19 mouse cellular contexts compared by ENCODE assay signal in the genomic region with DNA sequence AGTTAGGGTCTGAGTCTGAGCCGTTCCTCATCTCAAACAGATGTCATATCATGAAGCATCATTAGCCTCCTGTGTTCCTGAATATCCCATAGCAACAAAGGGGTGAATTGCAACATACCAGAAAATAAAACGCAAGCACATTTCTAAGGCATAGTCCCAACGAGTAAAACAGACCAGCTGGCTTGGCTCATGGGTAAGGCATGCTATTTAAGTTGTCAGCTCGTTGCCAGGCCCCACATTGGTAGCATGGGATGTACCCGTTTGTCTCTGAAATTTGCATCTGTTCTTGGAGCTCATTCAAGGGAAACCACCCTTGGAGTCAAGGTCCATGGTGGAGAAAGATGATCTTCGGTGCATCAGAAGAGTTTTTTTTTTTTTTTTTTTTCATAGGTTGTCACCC. TPM values are rescaled to one million over a fixed set of nuclear protein-coding genes. Genes with fewer than 3 reads are reported as not detected.
DNase-seq lines count a peak whose midpoint lies in the region; ATAC-seq and TF ChIP-seq lines count a peak whose summit lies in the region.
"Had no signal": no experiment of that assay in that cellular context is flagged by ENCODE, and none has a peak within 500 bp of the region (broad histone marks: within the 10 kb centered on the region; RNA-seq: fewer than 3 reads in every experiment).

No protein-coding gene starts in this region.

- no peak overlapping the region for H3K9ac ChIP-seq in forebrain, embryonic 16.5 days (replicated peaks; ENCODE audit: low read depth, low read length)
- no peak overlapping the region for H3K9ac ChIP-seq in lung, embryonic 14.5 days
- no peak overlapping the region for H3K9ac ChIP-seq in heart, embryonic 11.5 days (ENCODE audit: low read depth, low read length)
- H3K9ac ChIP-seq in intestine, embryonic 16.5 days (ENCODE audit: low read depth, low read length), result no peak overlapping the region
- H3K9ac ChIP-seq: heart, embryonic 15.5 days; hindbrain, embryonic 14.5 days; limb, embryonic 13.5 days; liver, postnatal 0 days; midbrain, embryonic 12.5 days had no signal

- ATAC-seq in forebrain, embryonic 16.5 days, result peak; percentile 47
- ATAC-seq in lung, embryonic 14.5 days (ENCODE audit: insufficient read depth), result peak; percentile 87; the same call in 1 of the 2 replicates
- ATAC-seq in heart, embryonic 11.5 days (replicated peaks; ENCODE audit: insufficient number of reproducible peaks, low FRiP score, low TSS enrichment), result no peak
- ATAC-seq in intestine, embryonic 16.5 days, result no peak
- ATAC-seq: liver, postnatal 0 days had no signal

- no peaks in the 10 kb centered on the region for H3K36me3 ChIP-seq in forebrain, embryonic 16.5 days (ENCODE audit: control insufficient read depth, insufficient read depth)
- H3K36me3 ChIP-seq in forebrain, embryonic 10.5 days (replicated peaks), result no peaks in the 10 kb centered on the region
- H3K36me3 ChIP-seq in lung, embryonic 14.5 days (ENCODE audit: insufficient read depth), result no peaks in the 10 kb centered on the region
- no peaks in the 10 kb centered on the region for H3K36me3 ChIP-seq in heart, embryonic 11.5 days (ENCODE audit: control insufficient read depth, insufficient read depth, low read length)
- no peaks in the 10 kb centered on the region for H3K36me3 ChIP-seq in intestine, embryonic 16.5 days (ENCODE audit: control insufficient read depth, insufficient read depth, low read length)
- H3K36me3 ChIP-seq: G1E; heart, embryonic 15.5 days; limb, embryonic 13.5 days; midbrain, embryonic 12.5 days had no signal

- H3K4me2 ChIP-seq in forebrain, embryonic 16.5 days (ENCODE audit: low read length), result no peak overlapping the region
- H3K4me2 ChIP-seq in lung, embryonic 14.5 days, result no peak overlapping the region
- H3K4me2 ChIP-seq in heart, embryonic 11.5 days, result no peak overlapping the region
- H3K4me2 ChIP-seq in intestine, embryonic 16.5 days (ENCODE audit: low read depth, low read length), result no peak overlapping the region
- H3K4me2 ChIP-seq: heart, embryonic 15.5 days; hindbrain, embryonic 14.5 days; limb, embryonic 13.5 days; midbrain, embryonic 12.5 days had no signal

- no peaks in the 10 kb centered on the region for H3K27me3 ChIP-seq in forebrain, embryonic 16.5 days (replicated peaks; ENCODE audit: control insufficient read depth, insufficient read depth, low read length)
- H3K27me3 ChIP-seq in forebrain, embryonic 10.5 days (ENCODE audit: poor library complexity, severe bottlenecking), result no peaks in the 10 kb centered on the region
- no peaks in the 10 kb centered on the region for H3K27me3 ChIP-seq in lung, embryonic 14.5 days (ENCODE audit: insufficient read depth, low read length)
- no peaks in the 10 kb centered on the region for H3K27me3 ChIP-seq in heart, embryonic 11.5 days (ENCODE audit: control insufficient read depth, insufficient read depth, low read length)
- no peaks in the 10 kb centered on the region for H3K27me3 ChIP-seq in intestine, embryonic 16.5 days (replicated peaks; ENCODE audit: control insufficient read depth, insufficient read depth, low read length)
- H3K27me3 ChIP-seq: heart, embryonic 15.5 days; midbrain, embryonic 12.5 days had no signal

- WGBS in forebrain, embryonic 16.5 days, result 47% methylated on average over 6 of the region's 6 CpGs
- 87% methylated on average over 6 of the region's 6 CpGs for WGBS in forebrain, embryonic 10.5 days
- 47% methylated on average over 6 of the region's 6 CpGs for WGBS in lung, embryonic 14.5 days
- WGBS in heart, embryonic 11.5 days (ENCODE audit: insufficient replicate concordance), result 69% methylated on average over 6 of the region's 6 CpGs
- 58% methylated on average over 6 of the region's 6 CpGs for WGBS in intestine, embryonic 16.5 days

- H3K27ac ChIP-seq in forebrain, embryonic 16.5 days (ENCODE audit: low read length), result no peak overlapping the region
- no peak overlapping the region for H3K27ac ChIP-seq in forebrain, embryonic 10.5 days
- no peak overlapping the region for H3K27ac ChIP-seq in lung, embryonic 14.5 days (ENCODE audit: low read depth)
- H3K27ac ChIP-seq in heart, embryonic 11.5 days (ENCODE audit: low read depth, low read length), result no peak overlapping the region
- H3K27ac ChIP-seq in intestine, embryonic 16.5 days (ENCODE audit: low read length), result no peak overlapping the region
- H3K27ac ChIP-seq: heart, embryonic 15.5 days; hindbrain, embryonic 14.5 days; limb, embryonic 13.5 days; midbrain, embryonic 12.5 days had no signal

- H3K9me3 ChIP-seq in forebrain, embryonic 16.5 days (ENCODE audit: control insufficient read depth, low read length), result no peaks in the 10 kb centered on the region
- no peaks in the 10 kb centered on the region for H3K9me3 ChIP-seq in forebrain, embryonic 10.5 days
- no peaks in the 10 kb centered on the region for H3K9me3 ChIP-seq in lung, embryonic 14.5 days (ENCODE audit: low read depth, low read length)
- no peaks in the 10 kb centered on the region for H3K9me3 ChIP-seq in heart, embryonic 11.5 days (replicated peaks; ENCODE audit: control insufficient read depth, low read length)
- H3K9me3 ChIP-seq in intestine, embryonic 16.5 days (ENCODE audit: control insufficient read depth, low read length), result no peaks in the 10 kb centered on the region
- H3K9me3 ChIP-seq: heart, embryonic 15.5 days; limb, embryonic 13.5 days; midbrain, embryonic 12.5 days had no signal

- H3K4me1 ChIP-seq in forebrain, embryonic 16.5 days (replicated peaks; ENCODE audit: control insufficient read depth, insufficient read depth, low read length), result no peaks in the 10 kb centered on the region
- H3K4me1 ChIP-seq in forebrain, embryonic 10.5 days, result 0 out of 2 replicates have a peak, but pooled peaks cover 4% of the 10 kb centered on the region
- no peaks in the 10 kb centered on the region for H3K4me1 ChIP-seq in lung, embryonic 14.5 days (ENCODE audit: insufficient read depth)
- no peaks in the 10 kb centered on the region for H3K4me1 ChIP-seq in heart, embryonic 11.5 days (ENCODE audit: control insufficient read depth, insufficient read depth, low read length)
- no peaks in the 10 kb centered on the region for H3K4me1 ChIP-seq in intestine, embryonic 16.5 days (ENCODE audit: control insufficient read depth, insufficient read depth, low read length)
- H3K4me1 ChIP-seq: heart, embryonic 15.5 days; midbrain, embryonic 12.5 days had no signal

- no peak overlapping the region for H3K4me3 ChIP-seq in forebrain, embryonic 16.5 days (replicated peaks; ENCODE audit: low read length)
- no peak overlapping the region for H3K4me3 ChIP-seq in forebrain, embryonic 10.5 days
- no peak overlapping the region for H3K4me3 ChIP-seq in lung, embryonic 14.5 days (ENCODE audit: low read depth, low read length)
- no peak overlapping the region for H3K4me3 ChIP-seq in heart, embryonic 11.5 days (ENCODE audit: low read depth, low read length)
- H3K4me3 ChIP-seq in intestine, embryonic 16.5 days (ENCODE audit: low read length), result no peak overlapping the region
- H3K4me3 ChIP-seq: heart, embryonic 15.5 days; limb, embryonic 13.5 days; midbrain, embryonic 12.5 days had no signal

- no peak for DNase-seq in forebrain, embryonic 10.5 days (ENCODE audit: extremely low spot score, low spot score)
- peak; percentile 77 for DNase-seq in lung, embryonic 14.5 days
- DNase-seq in lung, postnatal 25 days (ENCODE audit: low spot score), result no peak
- peak; percentile 60 to 65 for DNase-seq in layer of hippocampus, adult 8-10 months (ENCODE audit: low spot score in 2 of 2)
- DNase-seq in lung, postnatal 36 days, result peak; percentile 10
- DNase-seq: B cell, adult 2 months; cerebellum, adult 18-20 months; gastrocnemius, postnatal 36 days; kidney, postnatal 14 days; liver, postnatal 0 days; thymus, adult 2 months had no signal

- no peak for TF ChIP-seq CTCF in lung, embryonic 14.5 days (IDR thresholded peaks at IDR 0.05; ENCODE audit: low read depth)

RNA-seq across cellular contexts. Expression of a gene that starts 42.2 kb away (rescaled TPM):
- 2.7 and 3.0 TPM in 2 replicates for polyA plus RNA-seq in forebrain, embryonic 16.5 days (2015; fragmentation: Nextera tagmentation; extraction: Ambion mirVana)
- 0.16 TPM in 1 of 2 replicates, not detected in the other for polyA plus RNA-seq in forebrain, embryonic 10.5 days (2016; fragmentation: Nextera tagmentation; extraction: Ambion mirVana)
- 0.82 and 1.4 TPM in 2 replicates for polyA plus RNA-seq in lung, embryonic 14.5 days (2014; fragmentation: Nextera tagmentation; extraction: Ambion mirVana)
- total RNA-seq in layer of hippocampus, adult 8-10 months (2022), result 1 to 10 TPM; 2.8 to 3.5 (median 3.0) TPM
- polyA plus RNA-seq in heart, embryonic 11.5 days (2014; fragmentation: Nextera tagmentation; extraction: Ambion mirVana), result 0.15 and 0.33 TPM in 2 replicates
- 11.5 and 13.1 TPM in 2 replicates for polyA plus RNA-seq in intestine, embryonic 16.5 days (2015; fragmentation: Nextera tagmentation; extraction: Ambion mirVana)
- total RNA-seq: gastrocnemius, postnatal 36 days had no signal
- polyA plus RNA-seq: G1E had no signal

Comparison
In these comparisons a context has a peak if more than half of its experiments do, and no peak if none do; other contexts are left out.
1. DNase-seq: peak in lung, embryonic 14.5 days (single experiment), layer of hippocampus, adult 8-10 months (2 of 2) and lung, postnatal 36 days (single experiment); none in forebrain, embryonic 10.5 days (single experiment) and lung, postnatal 25 days (single experiment).
2. ATAC-seq: peak in forebrain, embryonic 16.5 days (single experiment) and lung, embryonic 14.5 days (single experiment); none in heart, embryonic 11.5 days (single experiment) and intestine, embryonic 16.5 days (single experiment).